Mouse (Mus musculus): Measurements from ENCODE around the gene Grk6. TPM values are rescaled to one million over a fixed set of nuclear protein-coding genes. Genes with fewer than 3 reads are reported as not detected.
A peak's percentile ranks its signal among the peaks of the same experiment; 100 is the strongest.

Gene Grk6
- polyA plus RNA-seq, 1 experiment from 2014 or later: 52.3 TPM

GRCm38 (mm10) chr13:55500575-55500974, 55.7 kb downstream of the Grk6 start:
- DNase-seq (ENCODE audit: low spot score, missing footprints) (no peak), ATAC-seq (ENCODE audit: low FRiP score) (no peak)
- no peaks in the 10 kb centered on the region for H3K9me3 ChIP-seq (ENCODE audit: control insufficient read depth, low read length)
- H3K4me3 ChIP-seq (ENCODE audit: low read depth, low read length): no peak overlapping the region
- H3K27me3 ChIP-seq (ENCODE audit: control insufficient read depth, insufficient read depth, low read length): no peaks in the 10 kb centered on the region
- H3K9ac ChIP-seq (ENCODE audit: low read length): no peak overlapping the region
- WGBS: 87% methylated on average over 10 of the region's 10 CpGs
- H3K36me3 ChIP-seq (ENCODE audit: control insufficient read depth, insufficient read depth, low read length): peaks cover 16% of the 10 kb centered on the region
- H3K4me1 ChIP-seq (ENCODE audit: control insufficient read depth, insufficient read depth, low read length): peaks cover 9% of the 10 kb centered on the region
- no peak overlapping the region for H3K4me2 ChIP-seq
- no peak overlapping the region for H3K27ac ChIP-seq (ENCODE audit: low read depth, low read length)

GRCm38 (mm10) chr13:55502405-55502804, 57.5 kb downstream of the Grk6 start:
- H3K9me3 ChIP-seq (ENCODE audit: control insufficient read depth, low read length): no peaks in the 10 kb centered on the region
- H3K9ac ChIP-seq (ENCODE audit: low read length): no peak overlapping the region
- WGBS: 91% methylated on average over 8 of the region's 8 CpGs
- no peaks in the 10 kb centered on the region for H3K27me3 ChIP-seq (ENCODE audit: control insufficient read depth, insufficient read depth, low read length)
- H3K4me2 ChIP-seq: no peak overlapping the region
- H3K4me3 ChIP-seq (ENCODE audit: low read depth, low read length): no peak overlapping the region
- ATAC-seq (ENCODE audit: low FRiP score): no peak
- no peaks in the 10 kb centered on the region for H3K4me1 ChIP-seq (ENCODE audit: control insufficient read depth, insufficient read depth, low read length)
- H3K27ac ChIP-seq (ENCODE audit: low read depth, low read length): no peak overlapping the region
- DNase-seq (ENCODE audit: low spot score, missing footprints): no peak
- H3K36me3 ChIP-seq (ENCODE audit: control insufficient read depth, insufficient read depth, low read length): peaks cover 20% of the 10 kb centered on the region

- Histone ChIP-seq H3K4me2 (no peak overlapping the region), H3K27ac (ENCODE audit: low read depth, low read length) (no peak overlapping the region)
- DNase-seq (ENCODE audit: low spot score, missing footprints): no peak
These were observed 59.5 kb downstream of the Grk6 start for GRCm38 (mm10) chr13:55504390-55504789.

GRCm38 (mm10) chr13:55505810-55506209, 60.9 kb downstream of the Grk6 start:
- DNase-seq (ENCODE audit: low spot score, missing footprints): no peak
- no peaks in the 10 kb centered on the region for H3K27me3 ChIP-seq (ENCODE audit: control insufficient read depth, insufficient read depth, low read length)
- 94% methylated on average over 9 of the region's 9 CpGs for WGBS
- ATAC-seq (ENCODE audit: low FRiP score): no peak
- H3K4me3 ChIP-seq (ENCODE audit: low read depth, low read length): no peak overlapping the region
- no peak overlapping the region for H3K27ac ChIP-seq (ENCODE audit: low read depth, low read length)
- peaks cover 6% of the 10 kb centered on the region for H3K4me1 ChIP-seq (ENCODE audit: control insufficient read depth, insufficient read depth, low read length)
- H3K9ac ChIP-seq (ENCODE audit: low read length): no peak overlapping the region
- H3K9me3 ChIP-seq (ENCODE audit: control insufficient read depth, low read length): no peaks in the 10 kb centered on the region
- no peak overlapping the region for H3K4me2 ChIP-seq
- peaks cover 16% of the 10 kb centered on the region for H3K36me3 ChIP-seq (ENCODE audit: control insufficient read depth, insufficient read depth, low read length)

More at GRCm38 (mm10) chr13:55504390-55504789, 59.5 kb downstream of the Grk6 start:
- WGBS: 89% methylated on average over 5 of the region's 5 CpGs
- Histone ChIP-seq H3K9ac (ENCODE audit: low read length) (no peak overlapping the region), H3K27me3 (ENCODE audit: control insufficient read depth, insufficient read depth, low read length) (no peaks in the 10 kb centered on the region), H3K36me3 (ENCODE audit: control insufficient read depth, insufficient read depth, low read length) (peaks cover 16% of the 10 kb centered on the region), H3K9me3 (ENCODE audit: control insufficient read depth, low read length) (no peaks in the 10 kb centered on the region), H3K4me1 (ENCODE audit: control insufficient read depth, insufficient read depth, low read length) (no peaks in the 10 kb centered on the region), H3K4me3 (ENCODE audit: low read depth, low read length) (no peak overlapping the region)
- ATAC-seq (ENCODE audit: low FRiP score): no peak

- Histone ChIP-seq H3K27ac (ENCODE audit: low read depth, low read length) (no peak overlapping the region), H3K36me3 (ENCODE audit: control insufficient read depth, insufficient read depth, low read length) (peaks cover 16% of the 10 kb centered on the region), H3K4me3 (ENCODE audit: low read depth, low read length) (no peak overlapping the region), H3K9ac (ENCODE audit: low read length) (no peak overlapping the region), H3K4me1 (ENCODE audit: control insufficient read depth, insufficient read depth, low read length) (peaks cover 15% of the 10 kb centered on the region), H3K9me3 (ENCODE audit: control insufficient read depth, low read length) (no peaks in the 10 kb centered on the region), H3K27me3 (ENCODE audit: control insufficient read depth, insufficient read depth, low read length) (no peaks in the 10 kb centered on the region), H3K4me2 (no peak overlapping the region)
- 95% methylated on average over 10 of the region's 10 CpGs for WGBS
- ATAC-seq (ENCODE audit: low FRiP score) (no peak), DNase-seq (ENCODE audit: low spot score, missing footprints) (no peak)
These were observed 61.8 kb downstream of the Grk6 start for GRCm38 (mm10) chr13:55506697-55507096.

- peaks cover 16% of the 10 kb centered on the region for H3K36me3 ChIP-seq (ENCODE audit: control insufficient read depth, insufficient read depth, low read length)
- H3K27ac ChIP-seq (ENCODE audit: low read depth, low read length): no peak overlapping the region
- no peak overlapping the region for H3K9ac ChIP-seq (ENCODE audit: low read length)
- H3K9me3 ChIP-seq (ENCODE audit: control insufficient read depth, low read length): no peaks in the 10 kb centered on the region
- H3K27me3 ChIP-seq (ENCODE audit: control insufficient read depth, insufficient read depth, low read length): no peaks in the 10 kb centered on the region
- no peak overlapping the region for H3K4me2 ChIP-seq
- 58% methylated on average over 11 of the region's 11 CpGs for WGBS
- DNase-seq (ENCODE audit: low spot score, missing footprints): no peak
- ATAC-seq (ENCODE audit: low FRiP score): no peak
- H3K4me3 ChIP-seq (ENCODE audit: low read depth, low read length): no peak overlapping the region
- peaks cover 25% of the 10 kb centered on the region for H3K4me1 ChIP-seq (ENCODE audit: control insufficient read depth, insufficient read depth, low read length)
These were observed 63.0 kb downstream of the Grk6 start for GRCm38 (mm10) chr13:55507877-55508276.

GRCm38 (mm10) chr13:55508531-55508930, 63.7 kb downstream of the Grk6 start:
- Histone ChIP-seq H3K9ac (ENCODE audit: low read length) (no peak overlapping the region), H3K4me2 (no peak overlapping the region), H3K27ac (ENCODE audit: low read depth, low read length) (no peak overlapping the region), H3K27me3 (ENCODE audit: control insufficient read depth, insufficient read depth, low read length) (no peaks in the 10 kb centered on the region), H3K4me3 (ENCODE audit: low read depth, low read length) (no peak overlapping the region), H3K36me3 (ENCODE audit: control insufficient read depth, insufficient read depth, low read length) (peaks cover 13% of the 10 kb centered on the region), H3K9me3 (ENCODE audit: control insufficient read depth, low read length) (no peaks in the 10 kb centered on the region), H3K4me1 (ENCODE audit: control insufficient read depth, insufficient read depth, low read length) (peaks cover 25% of the 10 kb centered on the region)
- no peak for DNase-seq (ENCODE audit: low spot score, missing footprints)
- ATAC-seq (ENCODE audit: low FRiP score): no peak
- WGBS: 93% methylated on average over 10 of the region's 10 CpGs

GRCm38 (mm10) chr13:55510332-55510667, 65.4 kb downstream of the Grk6 start:
- DNase-seq (ENCODE audit: low spot score, missing footprints): no peak
- H3K9me3 ChIP-seq (ENCODE audit: control insufficient read depth, low read length): no peaks in the 10 kb centered on the region
- peaks cover 27% of the 10 kb centered on the region for H3K4me1 ChIP-seq (ENCODE audit: control insufficient read depth, insufficient read depth, low read length)
- 44% methylated on average over 3 of the region's 3 CpGs for WGBS
- H3K27me3 ChIP-seq (ENCODE audit: control insufficient read depth, insufficient read depth, low read length): no peaks in the 10 kb centered on the region
- ATAC-seq (ENCODE audit: low FRiP score): peak; percentile 1; the same call in 1 of the 2 replicates
- H3K4me3 ChIP-seq (ENCODE audit: low read depth, low read length): no peak overlapping the region
- peaks cover 9% of the 10 kb centered on the region for H3K36me3 ChIP-seq (ENCODE audit: control insufficient read depth, insufficient read depth, low read length)
- peak overlapping the region; percentile 53; the same call in 1 of the 2 replicates for H3K27ac ChIP-seq (ENCODE audit: low read depth, low read length)
- peak overlapping the region; percentile 86 for H3K4me2 ChIP-seq
- peak overlapping the region; percentile 21; the same call in 1 of the 2 replicates for H3K9ac ChIP-seq (ENCODE audit: low read length)

Data from midbrain, embryonic 11.5 days (tissue).